Mouse (Mus musculus): ENCODE results near the gene Macrod2. TPM values are rescaled to one million over a fixed set of nuclear protein-coding genes. Genes with fewer than 3 reads are reported as not detected.

The Macrod2 gene
- polyA plus RNA-seq, 1 experiment from 2014 or later, result 47.6 TPM

- no peak overlapping the region for H3K9ac ChIP-seq (ENCODE audit: low read length)
- WGBS, result 93% methylated on average over 5 of the region's 5 CpGs
- DNase-seq (ENCODE audit: low spot score) (no peak), ATAC-seq (replicated peaks; ENCODE audit: low FRiP score) (no peak)
- H3K4me1 ChIP-seq (replicated peaks; ENCODE audit: control insufficient read depth, insufficient read depth, low read length), result no peaks in the 10 kb centered on the region
- H3K9me3 ChIP-seq (ENCODE audit: control insufficient read depth, low read length), result no peaks in the 10 kb centered on the region
- no peaks in the 10 kb centered on the region for H3K27me3 ChIP-seq (ENCODE audit: control insufficient read depth, insufficient read depth, low read length)
- no peak overlapping the region for H3K27ac ChIP-seq (ENCODE audit: low read depth, low read length)
- H3K4me2 ChIP-seq (ENCODE audit: low read depth, low read length, severe bottlenecking), result no peak overlapping the region
- no peaks in the 10 kb centered on the region for H3K36me3 ChIP-seq (ENCODE audit: control insufficient read depth, insufficient read depth, low read length)
- H3K4me3 ChIP-seq (ENCODE audit: low read depth, low read length), result no peak overlapping the region
Measured at GRCm38 (mm10) chr2:140847817-140848428, 452.8 kb downstream of the Macrod2 start.

- no peak overlapping the region for H3K4me3 ChIP-seq (ENCODE audit: low read depth, low read length)
- H3K9me3 ChIP-seq (ENCODE audit: control insufficient read depth, low read length), result no peaks in the 10 kb centered on the region
- WGBS, result 61% methylated on average over 9 of the region's 9 CpGs
- H3K9ac ChIP-seq (ENCODE audit: low read length), result no peak overlapping the region
- no peak overlapping the region for H3K27ac ChIP-seq (ENCODE audit: low read depth, low read length)
- DNase-seq (ENCODE audit: low spot score), result no peak
- H3K36me3 ChIP-seq (ENCODE audit: control insufficient read depth, insufficient read depth, low read length), result no peaks in the 10 kb centered on the region
- no peak overlapping the region for H3K4me2 ChIP-seq (ENCODE audit: low read depth, low read length, severe bottlenecking)
- ATAC-seq (replicated peaks; ENCODE audit: low FRiP score), result no peak
- no peaks in the 10 kb centered on the region for H3K4me1 ChIP-seq (replicated peaks; ENCODE audit: control insufficient read depth, insufficient read depth, low read length)
- no peaks in the 10 kb centered on the region for H3K27me3 ChIP-seq (ENCODE audit: control insufficient read depth, insufficient read depth, low read length)
Measured at GRCm38 (mm10) chr2:140853538-140853937, 458.4 kb downstream of the Macrod2 start.

- Histone ChIP-seq H3K9ac (ENCODE audit: low read length) (no peak overlapping the region), H3K36me3 (ENCODE audit: control insufficient read depth, insufficient read depth, low read length) (no peaks in the 10 kb centered on the region), H3K4me2 (ENCODE audit: low read depth, low read length, severe bottlenecking) (no peak overlapping the region), H3K4me1 (replicated peaks; ENCODE audit: control insufficient read depth, insufficient read depth, low read length) (no peaks in the 10 kb centered on the region), H3K4me3 (ENCODE audit: low read depth, low read length) (no peak overlapping the region), H3K27me3 (ENCODE audit: control insufficient read depth, insufficient read depth, low read length) (no peaks in the 10 kb centered on the region), H3K9me3 (ENCODE audit: control insufficient read depth, low read length) (no peaks in the 10 kb centered on the region), H3K27ac (ENCODE audit: low read depth, low read length) (no peak overlapping the region)
- WGBS, result 79% methylated on average over 1 of the region's 1 CpGs
- DNase-seq (ENCODE audit: low spot score) (no peak), ATAC-seq (replicated peaks; ENCODE audit: low FRiP score) (no peak)
Measured at GRCm38 (mm10) chr2:140861356-140861755, 466.2 kb downstream of the Macrod2 start.

GRCm38 (mm10) chr2:140862736-140863135 lies 467.6 kb downstream of the Macrod2 start:
- H3K4me3 ChIP-seq (ENCODE audit: low read depth, low read length), result no peak overlapping the region
- ATAC-seq (replicated peaks; ENCODE audit: low FRiP score) (no peak), DNase-seq (ENCODE audit: low spot score) (no peak)
- no peak overlapping the region for H3K27ac ChIP-seq (ENCODE audit: low read depth, low read length)
- no peak overlapping the region for H3K4me2 ChIP-seq (ENCODE audit: low read depth, low read length, severe bottlenecking)
- H3K27me3 ChIP-seq (ENCODE audit: control insufficient read depth, insufficient read depth, low read length), result no peaks in the 10 kb centered on the region
- no peaks in the 10 kb centered on the region for H3K9me3 ChIP-seq (ENCODE audit: control insufficient read depth, low read length)
- WGBS, result 90% methylated on average over 4 of the region's 4 CpGs
- H3K4me1 ChIP-seq (replicated peaks; ENCODE audit: control insufficient read depth, insufficient read depth, low read length), result no peaks in the 10 kb centered on the region
- H3K9ac ChIP-seq (ENCODE audit: low read length), result no peak overlapping the region
- no peaks in the 10 kb centered on the region for H3K36me3 ChIP-seq (ENCODE audit: control insufficient read depth, insufficient read depth, low read length)

GRCm38 (mm10) chr2:140865636-140866035 lies 470.5 kb downstream of the Macrod2 start:
- Histone ChIP-seq H3K9ac (ENCODE audit: low read length) (no peak overlapping the region), H3K4me3 (ENCODE audit: low read depth, low read length) (no peak overlapping the region), H3K36me3 (ENCODE audit: control insufficient read depth, insufficient read depth, low read length) (no peaks in the 10 kb centered on the region), H3K9me3 (ENCODE audit: control insufficient read depth, low read length) (no peaks in the 10 kb centered on the region), H3K27me3 (ENCODE audit: control insufficient read depth, insufficient read depth, low read length) (no peaks in the 10 kb centered on the region), H3K4me1 (replicated peaks; ENCODE audit: control insufficient read depth, insufficient read depth, low read length) (no peaks in the 10 kb centered on the region), H3K27ac (ENCODE audit: low read depth, low read length) (no peak overlapping the region), H3K4me2 (ENCODE audit: low read depth, low read length, severe bottlenecking) (no peak overlapping the region)
- WGBS, result 74% methylated on average over 1 of the region's 1 CpGs
- DNase-seq (ENCODE audit: low spot score) (no peak), ATAC-seq (replicated peaks; ENCODE audit: low FRiP score) (no peak)

- Histone ChIP-seq H3K27ac (ENCODE audit: low read depth, low read length) (no peak overlapping the region), H3K4me3 (ENCODE audit: low read depth, low read length) (no peak overlapping the region), H3K36me3 (ENCODE audit: control insufficient read depth, insufficient read depth, low read length) (no peaks in the 10 kb centered on the region), H3K9ac (ENCODE audit: low read length) (no peak overlapping the region), H3K27me3 (ENCODE audit: control insufficient read depth, insufficient read depth, low read length) (no peaks in the 10 kb centered on the region), H3K4me1 (replicated peaks; ENCODE audit: control insufficient read depth, insufficient read depth, low read length) (no peaks in the 10 kb centered on the region), H3K4me2 (ENCODE audit: low read depth, low read length, severe bottlenecking) (no peak overlapping the region), H3K9me3 (ENCODE audit: control insufficient read depth, low read length) (no peaks in the 10 kb centered on the region)
- ATAC-seq (replicated peaks; ENCODE audit: low FRiP score), result no peak
- no peak for DNase-seq (ENCODE audit: low spot score)
- 92% methylated on average over 5 of the region's 5 CpGs for WGBS
Measured at GRCm38 (mm10) chr2:140867116-140867515, 472.0 kb downstream of the Macrod2 start.

- no peak overlapping the region for H3K9ac ChIP-seq (ENCODE audit: low read length)
- no peak overlapping the region for H3K4me2 ChIP-seq (ENCODE audit: low read depth, low read length, severe bottlenecking)
- H3K27ac ChIP-seq (ENCODE audit: low read depth, low read length), result no peak overlapping the region
- no peak overlapping the region for H3K4me3 ChIP-seq (ENCODE audit: low read depth, low read length)
- no peaks in the 10 kb centered on the region for H3K4me1 ChIP-seq (replicated peaks; ENCODE audit: control insufficient read depth, insufficient read depth, low read length)
- H3K27me3 ChIP-seq (ENCODE audit: control insufficient read depth, insufficient read depth, low read length), result no peaks in the 10 kb centered on the region
- H3K9me3 ChIP-seq (ENCODE audit: control insufficient read depth, low read length), result no peaks in the 10 kb centered on the region
- DNase-seq (ENCODE audit: low spot score), result no peak
- ATAC-seq (replicated peaks; ENCODE audit: low FRiP score), result no peak
- H3K36me3 ChIP-seq (ENCODE audit: control insufficient read depth, insufficient read depth, low read length), result no peaks in the 10 kb centered on the region
Measured at GRCm38 (mm10) chr2:140885176-140885575, 490.1 kb downstream of the Macrod2 start.

- H3K4me1 ChIP-seq (replicated peaks; ENCODE audit: control insufficient read depth, insufficient read depth, low read length), result no peaks in the 10 kb centered on the region
- no peak overlapping the region for H3K27ac ChIP-seq (ENCODE audit: low read depth, low read length)
- ATAC-seq (replicated peaks; ENCODE audit: low FRiP score) (no peak), DNase-seq (ENCODE audit: low spot score) (no peak)
- H3K27me3 ChIP-seq (ENCODE audit: control insufficient read depth, insufficient read depth, low read length), result no peaks in the 10 kb centered on the region
- H3K4me3 ChIP-seq (ENCODE audit: low read depth, low read length), result no peak overlapping the region
- H3K4me2 ChIP-seq (ENCODE audit: low read depth, low read length, severe bottlenecking), result no peak overlapping the region
- H3K9me3 ChIP-seq (ENCODE audit: control insufficient read depth, low read length), result no peaks in the 10 kb centered on the region
- H3K36me3 ChIP-seq (ENCODE audit: control insufficient read depth, insufficient read depth, low read length), result no peaks in the 10 kb centered on the region
- H3K9ac ChIP-seq (ENCODE audit: low read length), result no peak overlapping the region
Measured at GRCm38 (mm10) chr2:140890683-140891082, 495.6 kb downstream of the Macrod2 start.

GRCm38 (mm10) chr2:140896396-140897082 lies 501.4 kb downstream of the Macrod2 start:
- H3K4me2 ChIP-seq (ENCODE audit: low read depth, low read length, severe bottlenecking), result no peak overlapping the region
- no peaks in the 10 kb centered on the region for H3K27me3 ChIP-seq (ENCODE audit: control insufficient read depth, insufficient read depth, low read length)
- no peak overlapping the region for H3K27ac ChIP-seq (ENCODE audit: low read depth, low read length)
- H3K9ac ChIP-seq (ENCODE audit: low read length), result no peak overlapping the region
- no peaks in the 10 kb centered on the region for H3K9me3 ChIP-seq (ENCODE audit: control insufficient read depth, low read length)
- H3K36me3 ChIP-seq (ENCODE audit: control insufficient read depth, insufficient read depth, low read length), result no peaks in the 10 kb centered on the region
- no peaks in the 10 kb centered on the region for H3K4me1 ChIP-seq (replicated peaks; ENCODE audit: control insufficient read depth, insufficient read depth, low read length)
- ATAC-seq (replicated peaks; ENCODE audit: low FRiP score) (no peak), DNase-seq (ENCODE audit: low spot score) (no peak)
- WGBS, result 87% methylated on average over 3 of the region's 3 CpGs
- no peak overlapping the region for H3K4me3 ChIP-seq (ENCODE audit: low read depth, low read length)
